Mouse (Mus musculus): ENCODE measurements around the gene Retreg3.

GRCm38 (mm10) chr11:101103011-101103410, 16.7 kb downstream of the Retreg3 start:
- no peak for TF ChIP-seq POLR2A (IDR thresholded peaks at IDR 0.05; ENCODE audit: low read depth, low read length)
- TF ChIP-seq CTCF (IDR thresholded peaks at IDR 0.05; ENCODE audit: extremely low read depth, insufficient read length, insufficient replicate concordance, low read depth, low read length), result no peak
